Mouse (Mus musculus): Measurements from ENCODE around the gene Gm5901. TPM values are rescaled to one million over a fixed set of nuclear protein-coding genes. Genes with fewer than 3 reads are reported as not detected.
A peak's percentile ranks its signal among the peaks of the same experiment; 100 is the strongest.
"Not testable (repeated sequence)": the region's sequence is repeated elsewhere in the genome, so short reads cannot be mapped to it uniquely, and the experiment has no call there.

Gm5901 gene
- polyA plus RNA-seq, 1 experiment: 188 TPM

DNA sequence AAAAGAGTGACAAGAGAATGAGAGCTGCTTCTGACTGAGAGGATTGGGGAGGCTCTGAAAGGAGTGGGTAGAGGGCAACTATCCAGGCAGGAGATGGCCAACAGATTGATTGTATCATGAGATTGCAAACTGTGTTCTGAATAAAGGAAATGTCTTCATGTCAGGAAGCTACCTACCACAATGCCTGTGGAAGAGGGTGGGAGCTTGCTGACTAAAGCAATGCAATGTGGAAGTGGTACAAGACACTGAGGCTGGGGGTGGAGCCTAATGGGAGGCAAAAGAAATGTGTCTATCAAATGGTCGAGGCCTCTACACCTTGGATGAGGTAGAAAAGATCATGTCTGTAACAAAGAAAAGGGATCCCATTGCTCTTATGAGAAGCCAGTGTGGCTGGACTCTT lies 31.5 kb downstream of the Gm5901 start:
- H3K4me3 ChIP-seq (ENCODE audit: control insufficient read depth, low read depth, low read length): no peak overlapping the region
- TF ChIP-seq POLR2A (IDR thresholded peaks at IDR 0.05; ENCODE audit: control insufficient read depth, low read depth, low read length): no peak
- no peak for TF ChIP-seq CTCF (IDR thresholded peaks at IDR 0.05; ENCODE audit: control insufficient read depth, insufficient read depth, insufficient replicate concordance, low read depth, low read length)
- no peaks in the 10 kb centered on the region for H3K36me3 ChIP-seq (ENCODE audit: control insufficient read depth, insufficient read depth, low read length)
- H3K4me1 ChIP-seq (ENCODE audit: control insufficient read depth, insufficient read depth, low read length): peaks cover 7% of the 10 kb centered on the region
- H3K27me3 ChIP-seq (ENCODE audit: control insufficient read depth, insufficient read depth, low read length): no peaks in the 10 kb centered on the region
- H3K27ac ChIP-seq (ENCODE audit: control insufficient read depth, insufficient read depth, low read depth, low read length): no peak overlapping the region

DNA sequence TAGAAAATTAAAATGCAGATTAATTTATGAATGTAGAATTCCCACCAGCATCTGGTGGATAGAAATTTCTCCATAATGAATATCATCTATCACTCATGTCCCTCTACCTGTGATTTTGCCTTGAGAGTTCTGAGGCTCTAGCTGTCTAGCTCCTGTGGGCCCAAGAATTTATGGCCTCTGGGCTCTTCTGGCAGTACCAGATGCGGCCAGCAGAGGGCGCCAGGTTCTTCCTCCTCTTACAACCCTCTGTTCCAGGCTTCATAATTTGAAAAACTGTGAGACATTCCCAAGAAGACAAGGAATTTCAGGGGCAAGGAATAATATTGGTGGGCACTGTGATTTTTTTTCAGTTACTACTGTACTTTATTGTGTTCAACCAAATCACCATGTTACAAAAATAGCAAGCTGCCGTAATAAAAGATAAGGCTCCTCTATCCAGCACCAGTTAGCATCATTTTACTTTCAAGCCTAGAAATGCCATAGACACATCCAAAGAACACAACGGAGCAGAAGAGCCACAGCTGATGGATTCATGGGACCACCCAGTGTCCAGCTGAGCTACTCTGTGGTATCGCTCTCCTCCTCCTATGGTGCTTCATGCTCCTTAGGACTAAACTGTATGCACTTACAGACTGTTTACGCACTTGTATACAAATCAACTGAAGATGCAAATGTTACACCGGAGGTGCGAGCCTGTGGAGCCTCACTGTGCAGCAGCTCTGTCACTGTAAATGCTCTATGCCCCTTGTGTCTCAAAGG lies 37.2 kb downstream of the Gm5901 start:
- H3K27me3 ChIP-seq (ENCODE audit: control insufficient read depth, insufficient read depth, low read length); H3K4me1 ChIP-seq (ENCODE audit: control insufficient read depth, insufficient read depth, low read length); H3K36me3 ChIP-seq (ENCODE audit: control insufficient read depth, insufficient read depth, low read length); H3K27ac ChIP-seq (ENCODE audit: control insufficient read depth, insufficient read depth, low read depth, low read length): not testable (repeated sequence)
- peak overlapping the region; percentile 80; the same call in 1 of the 2 replicates for H3K4me3 ChIP-seq (ENCODE audit: control insufficient read depth, low read depth, low read length)
- TF ChIP-seq CTCF (IDR thresholded peaks at IDR 0.05; ENCODE audit: control insufficient read depth, insufficient read depth, insufficient replicate concordance, low read depth, low read length): peak; percentile 91

DNA sequence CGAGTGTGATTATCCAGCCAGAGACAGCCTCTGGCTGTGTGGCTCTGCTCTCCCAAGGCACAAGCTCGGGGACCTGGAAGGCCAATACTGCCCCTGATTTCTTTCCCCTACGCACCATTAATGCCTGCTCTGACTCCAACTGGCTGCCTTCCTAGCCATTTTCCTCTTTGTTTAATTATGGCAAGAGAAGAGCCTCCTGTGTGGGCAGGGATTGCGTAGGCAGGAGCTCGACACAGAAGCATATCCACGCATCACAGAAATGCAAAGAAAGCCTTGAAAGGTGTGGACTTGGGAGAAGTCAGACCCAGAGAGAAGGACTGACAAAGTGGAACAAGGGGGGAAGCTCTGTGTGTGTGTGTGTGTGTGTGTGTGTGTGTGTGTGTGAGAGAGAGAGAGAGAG lies 39.5 kb downstream of the Gm5901 start:
- Histone ChIP-seq H3K27ac (ENCODE audit: control insufficient read depth, insufficient read depth, low read depth, low read length) (no peak overlapping the region), H3K4me3 (ENCODE audit: control insufficient read depth, low read depth, low read length) (peak overlapping the region; percentile 69)

DNA sequence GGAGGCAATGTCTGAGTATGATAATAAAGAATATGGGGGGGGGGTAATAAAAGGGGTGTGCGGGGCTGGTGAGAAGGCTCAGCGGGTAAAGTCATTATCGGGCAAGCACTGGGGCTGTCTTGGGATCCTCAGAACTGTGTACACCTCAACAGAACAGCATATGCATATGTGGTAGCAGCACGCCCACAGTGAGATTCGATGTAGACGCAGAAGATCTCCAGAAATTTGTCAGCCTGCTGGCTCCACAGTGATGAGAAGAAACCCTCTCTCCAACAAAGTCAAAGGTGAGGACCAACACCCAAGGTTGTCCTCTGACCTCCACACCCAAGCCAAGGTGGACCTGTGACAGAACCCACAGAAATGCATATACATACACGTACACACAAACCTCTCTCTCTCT lies 41.7 kb downstream of the Gm5901 start:
- TF ChIP-seq POLR2A (IDR thresholded peaks at IDR 0.05; ENCODE audit: control insufficient read depth, low read depth, low read length) (no peak), CTCF (IDR thresholded peaks at IDR 0.05; ENCODE audit: control insufficient read depth, insufficient read depth, insufficient replicate concordance, low read depth, low read length) (no peak)
- Histone ChIP-seq H3K4me3 (ENCODE audit: control insufficient read depth, low read depth, low read length) (no peak overlapping the region), H3K4me1 (ENCODE audit: control insufficient read depth, insufficient read depth, low read length) (peaks cover 2% of the 10 kb centered on the region), H3K36me3 (ENCODE audit: control insufficient read depth, insufficient read depth, low read length) (no peaks in the 10 kb centered on the region), H3K27me3 (ENCODE audit: control insufficient read depth, insufficient read depth, low read length) (no peaks in the 10 kb centered on the region), H3K27ac (ENCODE audit: control insufficient read depth, insufficient read depth, low read depth, low read length) (no peak overlapping the region)

More for the DNA sequence above, 39.5 kb downstream of the Gm5901 start:
- H3K27me3 ChIP-seq (ENCODE audit: control insufficient read depth, insufficient read depth, low read length): no peaks in the 10 kb centered on the region
- H3K4me1 ChIP-seq (ENCODE audit: control insufficient read depth, insufficient read depth, low read length): peaks cover 2% of the 10 kb centered on the region
- H3K36me3 ChIP-seq (ENCODE audit: control insufficient read depth, insufficient read depth, low read length): no peaks in the 10 kb centered on the region
- TF ChIP-seq CTCF (IDR thresholded peaks at IDR 0.05; ENCODE audit: control insufficient read depth, insufficient read depth, insufficient replicate concordance, low read depth, low read length) (no peak), POLR2A (IDR thresholded peaks at IDR 0.05; ENCODE audit: control insufficient read depth, low read depth, low read length) (no peak)

DNA sequence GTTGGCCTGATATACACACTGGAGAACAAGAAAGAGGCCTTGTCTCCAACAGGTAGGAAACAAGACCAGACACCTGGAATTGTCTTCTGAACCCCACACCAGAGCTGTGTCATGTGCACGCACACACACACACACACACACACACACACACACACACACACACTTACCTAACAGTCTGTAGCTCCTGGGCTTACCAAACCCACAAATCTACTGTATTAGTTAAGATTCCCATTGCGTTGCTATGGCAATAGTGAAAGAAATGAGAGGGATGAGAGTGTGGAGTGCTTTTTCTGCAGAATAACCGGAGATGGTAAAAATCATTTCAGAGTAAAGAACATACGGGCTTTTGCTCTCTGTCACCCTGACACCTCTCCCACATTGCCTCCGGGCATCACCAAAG lies 43.3 kb downstream of the Gm5901 start:
- peaks cover 2% of the 10 kb centered on the region; the same call in 1 of the 2 replicates for H3K4me1 ChIP-seq (ENCODE audit: control insufficient read depth, insufficient read depth, low read length)
- no peak overlapping the region for H3K4me3 ChIP-seq (ENCODE audit: control insufficient read depth, low read depth, low read length)
- H3K27me3 ChIP-seq (ENCODE audit: control insufficient read depth, insufficient read depth, low read length): no peaks in the 10 kb centered on the region
- no peak overlapping the region for H3K27ac ChIP-seq (ENCODE audit: control insufficient read depth, insufficient read depth, low read depth, low read length)
- no peaks in the 10 kb centered on the region for H3K36me3 ChIP-seq (ENCODE audit: control insufficient read depth, insufficient read depth, low read length)
- TF ChIP-seq CTCF (IDR thresholded peaks at IDR 0.05; ENCODE audit: control insufficient read depth, insufficient read depth, insufficient replicate concordance, low read depth, low read length): no peak
- TF ChIP-seq POLR2A (IDR thresholded peaks at IDR 0.05; ENCODE audit: control insufficient read depth, low read depth, low read length): no peak

DNA sequence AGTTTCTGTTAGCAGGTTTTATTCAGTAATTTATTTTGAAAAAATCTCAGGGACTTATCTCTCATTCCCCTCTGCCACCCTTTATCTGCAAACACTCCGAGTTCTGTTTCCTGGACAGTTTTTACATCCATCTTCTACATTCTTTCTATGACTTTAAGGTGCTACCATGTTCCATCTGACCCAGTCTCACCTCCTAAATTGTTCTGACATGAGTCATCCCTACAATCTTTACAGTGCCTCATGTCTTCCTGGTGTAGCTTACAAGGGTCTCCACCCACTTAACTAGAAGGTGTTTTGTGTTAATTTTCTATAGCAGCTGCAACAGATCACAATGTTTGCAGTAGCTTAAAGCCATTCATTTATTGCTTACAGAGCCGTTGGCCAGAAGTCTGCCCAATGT lies 46.1 kb downstream of the Gm5901 start:
- TF ChIP-seq CTCF (IDR thresholded peaks at IDR 0.05; ENCODE audit: control insufficient read depth, insufficient read depth, insufficient replicate concordance, low read depth, low read length): no peak
- TF ChIP-seq POLR2A (IDR thresholded peaks at IDR 0.05; ENCODE audit: control insufficient read depth, low read depth, low read length): no peak
- Histone ChIP-seq H3K27me3 (ENCODE audit: control insufficient read depth, insufficient read depth, low read length) (no peaks in the 10 kb centered on the region), H3K4me1 (ENCODE audit: control insufficient read depth, insufficient read depth, low read length) (peaks cover 3% of the 10 kb centered on the region; the same call in 1 of the 2 replicates), H3K4me3 (ENCODE audit: control insufficient read depth, low read depth, low read length) (no peak overlapping the region), H3K36me3 (ENCODE audit: control insufficient read depth, insufficient read depth, low read length) (no peaks in the 10 kb centered on the region), H3K27ac (ENCODE audit: control insufficient read depth, insufficient read depth, low read depth, low read length) (no peak overlapping the region)

DNA sequence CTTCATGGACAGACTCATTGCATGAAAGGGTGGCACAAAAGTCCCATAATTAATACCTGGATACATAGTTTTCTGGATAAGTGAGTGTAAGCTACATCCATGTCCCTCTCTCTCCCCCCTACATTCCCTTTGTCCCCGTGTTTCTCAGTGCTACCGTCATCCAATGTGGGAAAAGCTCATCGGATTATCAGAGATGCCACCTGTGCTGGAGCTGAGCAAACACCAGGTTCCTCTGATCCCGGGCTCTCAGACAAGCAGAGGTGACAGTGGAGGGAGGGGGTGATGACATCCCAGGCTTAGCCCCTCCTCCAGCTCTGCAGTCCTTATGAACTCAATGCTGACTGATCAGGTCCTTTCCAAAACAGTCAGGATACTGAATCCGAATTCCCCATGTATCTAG lies 49.5 kb downstream of the Gm5901 start:
- H3K27me3 ChIP-seq (ENCODE audit: control insufficient read depth, insufficient read depth, low read length): no peaks in the 10 kb centered on the region
- TF ChIP-seq POLR2A (IDR thresholded peaks at IDR 0.05; ENCODE audit: control insufficient read depth, low read depth, low read length): no peak
- TF ChIP-seq CTCF (IDR thresholded peaks at IDR 0.05; ENCODE audit: control insufficient read depth, insufficient read depth, insufficient replicate concordance, low read depth, low read length): no peak
- H3K4me1 ChIP-seq (ENCODE audit: control insufficient read depth, insufficient read depth, low read length): peaks cover 4% of the 10 kb centered on the region; the same call in 1 of the 2 replicates
- H3K36me3 ChIP-seq (ENCODE audit: control insufficient read depth, insufficient read depth, low read length): no peaks in the 10 kb centered on the region
- H3K4me3 ChIP-seq (ENCODE audit: control insufficient read depth, low read depth, low read length): no peak overlapping the region
- no peak overlapping the region for H3K27ac ChIP-seq (ENCODE audit: control insufficient read depth, insufficient read depth, low read depth, low read length)
